Mouse (Mus musculus) adrenal gland, adult 18-20 months (tissue): Measurements from ENCODE around the gene Igfbp7. TPM values are rescaled to one million over a fixed set of nuclear protein-coding genes. Genes with fewer than 3 reads are reported as not detected.
A peak's percentile ranks its signal among the peaks of the same experiment; 100 is the strongest.
"Not testable (repeated sequence)": the region's sequence is repeated elsewhere in the genome, so short reads cannot be mapped to it uniquely, and the experiment has no call there.

Experiments used
- DNase-seq, 2 experiments: peaks; one replicate each; pipeline ENCODE4 v3.0.0; 2021 to 2022; ENCODE audit warnings: low spot score in 2 of 2
- long read RNA-seq, 2 experiments: library from polyadenylated mRNA; stranded (forward); transcript quantifications; one replicate each; pipeline ENCODE4 v2.0.0; 2021
- total RNA-seq, 2 experiments: library from RNA; stranded (reverse); gene quantifications; 1 replicate in 1 of 2; 2 replicates in 1 of 2; pipeline ENCODE4 v1.2.3; 2021

Igfbp7 gene
- total RNA-seq: 100 to 1,000 TPM; 513 to 592 TPM
- long read RNA-seq, experiment 1, transcript Igfbp7-201 (5 exons, 1,116 nt): major isoform, 280 of 284 reads
- long read RNA-seq, experiment 1, partial matches to known transcripts: 0 of 284 reads
- long read RNA-seq, experiment 1, other reads (novel, unspliced or antisense): 3 of 284 reads
- long read RNA-seq, experiment 2, transcript Igfbp7-201 (5 exons, 1,116 nt): major isoform, 1,135 of 1,188 reads
- long read RNA-seq, experiment 2, partial matches to known transcripts: 11 of 1,188 reads
- long read RNA-seq, experiment 2, other reads (novel, unspliced or antisense): 39 of 1,188 reads

- peak; percentile 82 to 88 for DNase-seq
Measured at GRCm38 (mm10) chr5:77407341-77408298, at the start of gene Igfbp7. Gene Igfbp7 (minus strand): TSS chr5:77408041.

GRCm38 (mm10) chr5:77452103-77452502 is 44.3 kb upstream of the Igfbp7 start:
- DNase-seq: no peak

GRCm38 (mm10) chr5:77449531-77449930 is 41.7 kb upstream of the Igfbp7 start:
- no peak for DNase-seq

- no peak for DNase-seq
Measured at GRCm38 (mm10) chr5:77445431-77445830, 37.6 kb upstream of the Igfbp7 start.

- DNase-seq: no peak
Measured at GRCm38 (mm10) chr5:77443889-77444573, 36.2 kb upstream of the Igfbp7 start.

GRCm38 (mm10) chr5:77442856-77443623 is 35.2 kb upstream of the Igfbp7 start:
- no peak for DNase-seq

- no peak for DNase-seq
Measured at GRCm38 (mm10) chr5:77436308-77436707, 28.5 kb upstream of the Igfbp7 start.

GRCm38 (mm10) chr5:77434060-77434459 is 26.2 kb upstream of the Igfbp7 start:
- DNase-seq: no peak

- DNase-seq: no peak
Measured at GRCm38 (mm10) chr5:77433561-77433960, 25.7 kb upstream of the Igfbp7 start.

GRCm38 (mm10) chr5:77433119-77433518 is 25.3 kb upstream of the Igfbp7 start:
- DNase-seq: no peak

GRCm38 (mm10) chr5:77432446-77432845 is 24.6 kb upstream of the Igfbp7 start:
- no peak for DNase-seq

- DNase-seq: no peak
Measured at GRCm38 (mm10) chr5:77431068-77431467, 23.2 kb upstream of the Igfbp7 start.

GRCm38 (mm10) chr5:77430471-77430870 is 22.6 kb upstream of the Igfbp7 start:
- DNase-seq: no peak

GRCm38 (mm10) chr5:77430049-77430448 is 22.2 kb upstream of the Igfbp7 start:
- DNase-seq: no peak

- DNase-seq: no peak
Measured at GRCm38 (mm10) chr5:77428526-77428925, 20.7 kb upstream of the Igfbp7 start.

- no peak for DNase-seq
Measured at GRCm38 (mm10) chr5:77427986-77428385, 20.1 kb upstream of the Igfbp7 start.

- no peak for DNase-seq
Measured at GRCm38 (mm10) chr5:77425721-77426500, 18.1 kb upstream of the Igfbp7 start.

GRCm38 (mm10) chr5:77419537-77419936 is 11.7 kb upstream of the Igfbp7 start:
- not testable (repeated sequence) for DNase-seq

GRCm38 (mm10) chr5:77416058-77416457 is 8.2 kb upstream of the Igfbp7 start:
- no peak for DNase-seq

- DNase-seq: no peak
Measured at GRCm38 (mm10) chr5:77408530-77408929, 689 bp upstream of the Igfbp7 start.
